Mouse (Mus musculus): Measurements from ENCODE around the gene Mrps35.

DNA sequence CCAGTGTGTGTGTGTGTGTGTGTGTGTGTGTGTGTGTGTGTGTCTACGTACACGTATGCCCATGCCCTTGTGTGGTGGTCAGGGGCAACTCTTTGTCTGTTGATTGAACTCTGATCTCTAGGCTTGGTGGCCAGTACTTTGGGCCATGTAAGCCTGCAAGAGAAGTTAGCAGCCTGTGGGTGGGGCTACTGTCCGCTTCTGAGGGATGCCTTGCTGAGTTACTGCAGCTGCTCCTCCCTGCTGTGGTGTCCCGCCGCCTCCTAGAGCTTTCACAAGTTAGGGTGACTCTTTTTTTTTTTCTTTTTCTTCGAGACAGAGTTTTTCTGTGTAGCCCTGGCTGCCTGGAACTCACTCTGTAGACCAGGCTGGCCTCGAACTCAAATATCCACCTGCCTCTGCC is 16.8 kb downstream of the Mrps35 start:
- TF ChIP-seq CTCF (IDR thresholded peaks at IDR 0.05; ENCODE audit: borderline replicate concordance, control insufficient read depth, extremely low read depth, insufficient read depth, low read length, poor library complexity) (no peak), POLR2A (IDR thresholded peaks at IDR 0.05; ENCODE audit: control insufficient read depth, extremely low read depth, insufficient read depth, low read length, poor library complexity) (no peak)
